Mouse (Mus musculus) stomach, postnatal 0 days (tissue): ENCODE results near the gene Procr. TPM values are rescaled to one million over a fixed set of nuclear protein-coding genes. Genes with fewer than 3 reads are reported as not detected.
A peak's percentile ranks its signal among the peaks of the same experiment; 100 is the strongest.

Source experiments
- ATAC-seq: fragments of 200-750 bp; cut with Nextera tagmentation; 2 replicates; pipeline ENCODE4 v1.8.0; 2017; ENCODE audit not compliant: low FRiP score, low TSS enrichment
- DNase-seq: peaks from one replicate; pipeline ENCODE4 v3.0.0-alpha.2; 2016; ENCODE audit warnings: low spot score
- H3K27ac ChIP-seq: fragments of 300-500 bp; sonication (generic); replicated peaks from 2 replicates; pipeline ENCODE4 v1.5.1; 2014; ENCODE audit warnings: mild to moderate bottlenecking, control low read depth
- H3K27me3 ChIP-seq: fragments of 300-500 bp; sonication (generic); 2 replicates; pipeline ENCODE4 v1.6.1; 2014; ENCODE audit warnings: low read length; ENCODE audit not compliant: control insufficient read depth, insufficient read depth
- H3K36me3 ChIP-seq: fragments of 300-500 bp; sonication (generic); 2 replicates; pipeline ENCODE4 v1.6.1; 2014; ENCODE audit warnings: low read length, mixed read lengths; ENCODE audit not compliant: control insufficient read depth, insufficient read depth
- H3K4me1 ChIP-seq: fragments of 300-500 bp; sonication (generic); replicated peaks from 2 replicates; pipeline ENCODE4 v1.6.1; 2014; ENCODE audit warnings: antibody characterized with exemption; ENCODE audit not compliant: control insufficient read depth, insufficient read depth
- H3K4me2 ChIP-seq: fragments of 300-500 bp; sonication (generic); replicated peaks from 2 replicates; pipeline ENCODE4 v1.6.1; 2014; ENCODE audit warnings: low read depth, mild to moderate bottlenecking, control low read depth, moderate library complexity
- H3K4me3 ChIP-seq: fragments of 300-500 bp; sonication (generic); 2 replicates; pipeline ENCODE4 v1.5.1; 2014; ENCODE audit warnings: low read depth, low read length, control low read depth
- H3K9ac ChIP-seq: fragments of 300-500 bp; sonication (generic); 2 replicates; pipeline ENCODE4 v1.6.1; 2014; ENCODE audit warnings: mild to moderate bottlenecking, low read length, control low read depth, mixed read lengths
- H3K9me3 ChIP-seq: fragments of 300-500 bp; sonication (generic); 2 replicates; pipeline ENCODE4 v1.6.1; 2016; ENCODE audit warnings: low read length; ENCODE audit not compliant: control insufficient read depth
- CTCF ChIP-seq: IDR thresholded peaks from 2 replicates; pipeline ENCODE4 v1.5.1; 2016; ENCODE audit warnings: antibody characterized with exemption, low read depth, mild to moderate bottlenecking, moderate library complexity
- EP300 ChIP-seq: optimal IDR thresholded peaks from 2 replicates; pipeline ENCODE3; 2016; ENCODE audit warnings: antibody characterized with exemption
- WGBS: fragments of 180-500 bp; shearing (Covaris S2); extraction: QIAGEN DNeasy Blood & Tissue Kit; methylation state at CpG from one replicate; pipeline ENCODE4 v1.1.7; 2014; 5-methylcytosine and 5-hydroxymethylcytosine counted together
- polyA plus RNA-seq: library from polyadenylated mRNA; unstranded; fragments of >200 nt; fragmentation: Nextera tagmentation; extraction: Ambion mirVana; gene quantifications from 2 replicates; pipeline ENCODE4 v1.2.1, GENCODE M21; 2015

Gene Procr
- polyA plus RNA-seq, 1 experiment from 2014 or later, result 14.3 TPM

GRCm38 (mm10) chr2:155774927-155775684 is 24.2 kb downstream of the Procr start, which contains the start of gene Mmp24:
Mmp24 (plus strand) TSS chr2:155775342.
- 3% methylated on average over 25 of the region's 100 CpGs for WGBS
- Histone ChIP-seq H3K27me3 (peaks cover 5% of the 10 kb centered on the region; the same call in 1 of the 2 replicates), H3K4me2 (peak within 1 kb of the TSS; percentile 75), H3K9me3 (no peaks in the 10 kb centered on the region), H3K27ac (no peak within 1 kb of the TSS), H3K9ac (peak within 1 kb of the TSS; percentile 38; the same call in 1 of the 2 replicates), H3K36me3 (no peaks in the 10 kb centered on the region), H3K4me3 (peak within 1 kb of the TSS; percentile 36), H3K4me1 (no peaks in the 10 kb centered on the region)
- ATAC-seq (no peak; the same call in 1 of the 2 replicates), DNase-seq (no peak)
- TF ChIP-seq EP300, result no peak
- no peak for TF ChIP-seq CTCF

- 2% methylated on average over 28 of the region's 44 CpGs for WGBS
- ATAC-seq (peak; percentile 80), DNase-seq (peak; percentile 77)
- Histone ChIP-seq H3K4me3 (peak overlapping the region; percentile 36), H3K36me3 (no peaks in the 10 kb centered on the region), H3K27me3 (peaks cover 5% of the 10 kb centered on the region; the same call in 1 of the 2 replicates), H3K4me2 (peak overlapping the region; percentile 75), H3K27ac (no peak overlapping the region), H3K9ac (peak overlapping the region; percentile 38; the same call in 1 of the 2 replicates), H3K9me3 (no peaks in the 10 kb centered on the region), H3K4me1 (no peaks in the 10 kb centered on the region)
- TF ChIP-seq EP300, result no peak
- no peak for TF ChIP-seq CTCF
Observed at GRCm38 (mm10) chr2:155775685-155776263, 24.9 kb downstream of the Procr start.

GRCm38 (mm10) chr2:155776824-155777687 is 26.1 kb downstream of the Procr start:
- TF ChIP-seq EP300, result no peak
- no peak for TF ChIP-seq CTCF
- ATAC-seq (no peak), DNase-seq (no peak)
- Histone ChIP-seq H3K27me3 (peaks cover 5% of the 10 kb centered on the region; the same call in 1 of the 2 replicates), H3K4me1 (no peaks in the 10 kb centered on the region), H3K9me3 (no peaks in the 10 kb centered on the region), H3K4me2 (no peak overlapping the region), H3K36me3 (no peaks in the 10 kb centered on the region), H3K9ac (no peak overlapping the region), H3K4me3 (no peak overlapping the region), H3K27ac (no peak overlapping the region)
- 52% methylated on average over 10 of the region's 10 CpGs for WGBS

- DNase-seq (no peak), ATAC-seq (no peak)
- Histone ChIP-seq H3K4me3 (no peak overlapping the region), H3K9ac (no peak overlapping the region), H3K9me3 (no peaks in the 10 kb centered on the region), H3K4me1 (no peaks in the 10 kb centered on the region), H3K36me3 (no peaks in the 10 kb centered on the region), H3K27ac (no peak overlapping the region), H3K27me3 (peaks cover 5% of the 10 kb centered on the region; the same call in 1 of the 2 replicates), H3K4me2 (no peak overlapping the region)
- WGBS, result 80% methylated on average over 4 of the region's 4 CpGs
- TF ChIP-seq EP300 (no peak), CTCF (no peak)
Observed at GRCm38 (mm10) chr2:155777688-155777985, 26.7 kb downstream of the Procr start.

GRCm38 (mm10) chr2:155778004-155778403 is 27.1 kb downstream of the Procr start:
- Histone ChIP-seq H3K36me3 (no peaks in the 10 kb centered on the region), H3K27me3 (peaks cover 5% of the 10 kb centered on the region; the same call in 1 of the 2 replicates), H3K4me2 (no peak overlapping the region), H3K4me1 (no peaks in the 10 kb centered on the region), H3K9me3 (no peaks in the 10 kb centered on the region), H3K9ac (no peak overlapping the region), H3K27ac (no peak overlapping the region), H3K4me3 (no peak overlapping the region)
- ATAC-seq (no peak), DNase-seq (no peak)
- TF ChIP-seq CTCF, result no peak
- TF ChIP-seq EP300, result no peak
- WGBS, result 60% methylated on average over 6 of the region's 6 CpGs
